Mouse (Mus musculus): Measurements from ENCODE around the gene F8.

- TF ChIP-seq CTCF (IDR thresholded peaks at IDR 0.05; ENCODE audit: control insufficient read depth, insufficient read depth, insufficient read length) (no peak), CEBPB (IDR thresholded peaks at IDR 0.05; ENCODE audit: low read depth) (no peak), MAX (IDR thresholded peaks at IDR 0.05) (no peak), MYOG (IDR thresholded peaks at IDR 0.05; ENCODE audit: control insufficient read depth, extremely low read depth, insufficient read length) (no peak), USF1 (IDR thresholded peaks at IDR 0.05; ENCODE audit: low read depth) (no peak)
Measured at GRCm38 (mm10) chrX:75231456-75231855, 151.0 kb downstream of the F8 start.
